Mouse (Mus musculus): ENCODE measurements at regions not wholly inside any gene's neighbourhood (a gene's known extent, or its start where the extent isn't known, plus 50 kb on each side); places are given as distances from the start of the nearest gene placed in this dataset.

DNA sequence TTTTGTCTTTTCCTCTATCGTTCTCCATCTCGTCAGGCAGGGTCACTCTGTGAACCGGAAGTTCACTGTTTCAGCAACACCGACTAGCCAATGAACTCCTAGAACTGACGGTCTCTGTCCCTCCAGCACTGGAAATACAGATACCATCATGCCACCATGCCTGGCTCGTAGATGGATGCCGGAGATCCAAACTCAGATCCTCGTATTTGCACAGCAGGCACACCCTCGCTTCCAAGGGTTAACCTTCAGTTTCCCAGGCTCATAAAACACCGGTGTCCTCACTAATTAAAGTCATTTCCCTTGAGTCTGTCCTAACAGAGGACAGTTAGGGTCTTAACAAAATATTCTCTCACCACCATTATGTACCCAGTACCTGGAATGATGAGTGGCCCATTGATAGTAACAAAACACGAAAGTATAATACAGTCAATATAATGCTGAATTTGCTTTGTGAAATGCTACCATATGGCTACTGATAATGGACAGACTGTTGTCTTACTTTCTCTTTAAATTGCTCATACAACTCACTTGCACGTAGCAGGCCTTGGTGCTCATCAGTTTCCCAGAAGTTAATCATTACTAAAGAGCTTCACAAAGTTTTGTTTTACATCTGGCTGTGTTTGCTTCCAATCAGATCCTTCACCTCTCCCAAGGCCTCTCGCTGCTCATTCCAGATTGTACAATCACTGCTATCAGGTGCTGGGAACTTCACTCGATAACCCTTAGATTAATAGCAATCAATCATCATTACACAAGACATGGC is 52.7 kb upstream of the Ccn6 start:
- DNase-seq, result no peak

DNA sequence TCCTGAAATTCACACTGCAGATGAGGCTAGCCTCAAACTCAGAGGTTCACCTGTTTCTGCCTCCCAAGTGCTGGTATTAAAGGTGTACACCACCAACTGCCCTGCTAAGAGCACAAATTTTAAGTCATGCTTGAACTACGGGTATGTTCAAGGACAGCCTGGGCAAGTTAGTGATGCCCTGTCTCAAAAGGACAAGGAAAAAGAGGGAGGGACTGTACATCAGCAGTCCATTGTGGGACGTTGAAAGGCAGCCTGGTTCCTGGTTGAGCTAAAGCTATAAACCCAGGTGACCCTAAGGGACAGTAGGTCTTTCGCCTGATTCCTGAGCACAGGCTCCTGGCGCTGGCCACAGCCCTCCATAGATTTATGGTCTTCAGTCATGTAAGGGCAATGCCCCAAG is 51.0 kb upstream of the Ccn6 start:
- DNase-seq, result no peak
